Mouse (Mus musculus) kidney, embryonic 16.5 days (tissue): ENCODE results near the gene Aym1. TPM values are rescaled to one million over a fixed set of nuclear protein-coding genes. Genes with fewer than 3 reads are reported as not detected.
A peak's percentile ranks its signal among the peaks of the same experiment; 100 is the strongest.
"Not testable (repeated sequence)": the region's sequence is repeated elsewhere in the genome, so short reads cannot be mapped to it uniquely, and the experiment has no call there.

Source experiments
- ATAC-seq: fragments of 200-750 bp; cut with Nextera tagmentation; 2 replicates; pipeline ENCODE4 v1.8.0; 2017; ENCODE audit warnings: moderate TSS enrichment; ENCODE audit not compliant: low FRiP score, low TSS enrichment
- H3K27ac ChIP-seq: fragments of 300-500 bp; sonication (generic); 2 replicates; pipeline ENCODE4 v1.5.1; 2014; ENCODE audit warnings: low read length
- H3K27me3 ChIP-seq: fragments of 300-500 bp; sonication (generic); 2 replicates; pipeline ENCODE4 v1.6.1; 2014; ENCODE audit warnings: low read length, control low read depth, mixed read lengths; ENCODE audit not compliant: insufficient read depth
- H3K36me3 ChIP-seq: fragments of 300-500 bp; sonication (generic); 2 replicates; pipeline ENCODE4 v1.6.1; 2014; ENCODE audit warnings: low read length, control low read depth, mixed read lengths; ENCODE audit not compliant: insufficient read depth
- H3K4me1 ChIP-seq: fragments of 300-500 bp; sonication (generic); 2 replicates; pipeline ENCODE4 v1.6.1; 2014; ENCODE audit warnings: low read length, control low read depth, mixed read lengths; ENCODE audit not compliant: insufficient read depth
- H3K4me2 ChIP-seq: fragments of 300-500 bp; sonication (generic); replicated peaks from 2 replicates; pipeline ENCODE4 v1.6.1; 2014; ENCODE audit warnings: low read depth, low read length
- H3K4me3 ChIP-seq: fragments of 300-500 bp; sonication (generic); 2 replicates; pipeline ENCODE4 v1.5.1; 2014; ENCODE audit warnings: mild to moderate bottlenecking, low read length
- H3K9ac ChIP-seq: fragments of 300-500 bp; sonication (generic); replicated peaks from 2 replicates; pipeline ENCODE4 v1.6.1; 2014; ENCODE audit warnings: low read length
- H3K9me3 ChIP-seq: fragments of 300-500 bp; sonication (generic); 2 replicates; pipeline ENCODE4 v1.6.1; 2016; ENCODE audit warnings: low read length, control low read depth
- WGBS: fragments of 180-500 bp; shearing (Covaris S2); extraction: QIAGEN DNeasy Blood & Tissue Kit; methylation state at CpG from one replicate; pipeline ENCODE4 v1.1.7; 2014; 5-methylcytosine and 5-hydroxymethylcytosine counted together
- polyA plus RNA-seq: library from polyadenylated mRNA; unstranded; fragments of >200 nt; fragmentation: Nextera tagmentation; extraction: Ambion mirVana; gene quantifications from 2 replicates; pipeline ENCODE4 v1.2.1, GENCODE M21; 2015

The Aym1 gene
- polyA plus RNA-seq, 1 experiment from 2014 or later, result not detected

- not testable (repeated sequence) for H3K4me3 ChIP-seq, H3K9ac ChIP-seq, H3K27ac ChIP-seq, ATAC-seq, H3K27me3 ChIP-seq, H3K9me3 ChIP-seq, H3K36me3 ChIP-seq, H3K4me2 ChIP-seq, H3K4me1 ChIP-seq
Observed at GRCm38 (mm10) chr5:113367726-113368125, 10.6 kb downstream of the Aym1 start.

GRCm38 (mm10) chr5:113369262-113369868 lies 12.3 kb downstream of the Aym1 start:
- no peaks in the 10 kb centered on the region for H3K36me3 ChIP-seq
- H3K4me1 ChIP-seq, result peaks cover 4% of the 10 kb centered on the region
- H3K9ac ChIP-seq, result no peak overlapping the region
- no peaks in the 10 kb centered on the region for H3K9me3 ChIP-seq
- peaks cover 6% of the 10 kb centered on the region; the same call in 1 of the 2 replicates for H3K27me3 ChIP-seq
- no peak for ATAC-seq
- 78% methylated on average over 17 of the region's 17 CpGs for WGBS
- H3K4me2 ChIP-seq, result no peak overlapping the region
- no peak overlapping the region for H3K27ac ChIP-seq
- H3K4me3 ChIP-seq, result no peak overlapping the region

- H3K4me3 ChIP-seq, result no peak overlapping the region
- no peaks in the 10 kb centered on the region for H3K9me3 ChIP-seq
- H3K9ac ChIP-seq, result no peak overlapping the region
- 68% methylated on average over 4 of the region's 4 CpGs for WGBS
- no peaks in the 10 kb centered on the region for H3K27me3 ChIP-seq
- no peak for ATAC-seq
- peaks cover 4% of the 10 kb centered on the region for H3K4me1 ChIP-seq
- H3K4me2 ChIP-seq, result peak overlapping the region; percentile 55; the same call in 1 of the 2 replicates
- H3K36me3 ChIP-seq, result no peaks in the 10 kb centered on the region
- no peak overlapping the region for H3K27ac ChIP-seq
Observed at GRCm38 (mm10) chr5:113372449-113372848, 15.4 kb downstream of the Aym1 start.

GRCm38 (mm10) chr5:113372995-113373950 lies 16.2 kb downstream of the Aym1 start:
- Histone ChIP-seq H3K27me3 (no peaks in the 10 kb centered on the region), H3K9ac (0 out of 2 replicates have a peak overlapping the region, but pooled peaks have one; percentile 11), H3K9me3 (no peaks in the 10 kb centered on the region), H3K4me2 (peak overlapping the region; percentile 55), H3K4me3 (peak overlapping the region; percentile 34), H3K4me1 (peaks cover 4% of the 10 kb centered on the region), H3K27ac (no peak overlapping the region), H3K36me3 (no peaks in the 10 kb centered on the region)
- WGBS, result 3% methylated on average over 33 of the region's 33 CpGs
- ATAC-seq, result peak; percentile 44

GRCm38 (mm10) chr5:113374290-113374689 lies 17.2 kb downstream of the Aym1 start:
- no peaks in the 10 kb centered on the region for H3K27me3 ChIP-seq
- H3K4me2 ChIP-seq, result no peak overlapping the region
- H3K4me1 ChIP-seq, result peaks cover 4% of the 10 kb centered on the region
- no peaks in the 10 kb centered on the region for H3K9me3 ChIP-seq
- H3K36me3 ChIP-seq, result no peaks in the 10 kb centered on the region
- no peak overlapping the region for H3K27ac ChIP-seq
- no peak overlapping the region for H3K9ac ChIP-seq
- H3K4me3 ChIP-seq, result no peak overlapping the region
- ATAC-seq, result no peak
- 55% methylated on average over 10 of the region's 10 CpGs for whole genome bisulfite sequencing

- no peaks in the 10 kb centered on the region for H3K36me3 ChIP-seq
Observed at GRCm38 (mm10) chr5:113375783-113376182, 18.7 kb downstream of the Aym1 start.

GRCm38 (mm10) chr5:113376292-113376691 lies 19.2 kb downstream of the Aym1 start:
- 85% methylated on average over 1 of the region's 1 CpGs for WGBS
- H3K36me3 ChIP-seq, result no peaks in the 10 kb centered on the region
- H3K9me3 ChIP-seq, result no peaks in the 10 kb centered on the region
- H3K27ac ChIP-seq, result no peak overlapping the region
- H3K27me3 ChIP-seq, result no peaks in the 10 kb centered on the region
- peaks cover 4% of the 10 kb centered on the region for H3K4me1 ChIP-seq
- no peak overlapping the region for H3K4me3 ChIP-seq
- ATAC-seq, result no peak
- no peak overlapping the region for H3K4me2 ChIP-seq
- no peak overlapping the region for H3K9ac ChIP-seq

More at GRCm38 (mm10) chr5:113375783-113376182, 18.7 kb downstream of the Aym1 start:
- no peak for ATAC-seq
- no peaks in the 10 kb centered on the region for H3K27me3 ChIP-seq
- H3K4me3 ChIP-seq, result no peak overlapping the region
- no peak overlapping the region for H3K4me2 ChIP-seq
- H3K4me1 ChIP-seq, result peaks cover 4% of the 10 kb centered on the region
- H3K9me3 ChIP-seq, result no peaks in the 10 kb centered on the region
- H3K9ac ChIP-seq, result no peak overlapping the region
- WGBS, result 27% methylated on average over 3 of the region's 3 CpGs
- H3K27ac ChIP-seq, result no peak overlapping the region

- WGBS, result 71% methylated on average over 5 of the region's 5 CpGs
- no peak overlapping the region for H3K9ac ChIP-seq
- no peaks in the 10 kb centered on the region for H3K4me1 ChIP-seq
- no peak for ATAC-seq
- H3K9me3 ChIP-seq, result no peaks in the 10 kb centered on the region
- H3K27me3 ChIP-seq, result no peaks in the 10 kb centered on the region
- H3K36me3 ChIP-seq, result no peaks in the 10 kb centered on the region
- no peak overlapping the region for H3K27ac ChIP-seq
- no peak overlapping the region for H3K4me3 ChIP-seq
- H3K4me2 ChIP-seq, result no peak overlapping the region
Observed at GRCm38 (mm10) chr5:113379416-113379815, 22.3 kb downstream of the Aym1 start.

- Histone ChIP-seq H3K9ac (no peak overlapping the region), H3K27ac (no peak overlapping the region), H3K27me3 (no peaks in the 10 kb centered on the region), H3K36me3 (no peaks in the 10 kb centered on the region), H3K9me3 (no peaks in the 10 kb centered on the region), H3K4me2 (no peak overlapping the region), H3K4me1 (no peaks in the 10 kb centered on the region), H3K4me3 (no peak overlapping the region)
- ATAC-seq, result no peak
- 67% methylated on average over 8 of the region's 8 CpGs for WGBS
Observed at GRCm38 (mm10) chr5:113380553-113380952, 23.5 kb downstream of the Aym1 start.

GRCm38 (mm10) chr5:113382580-113382979 lies 25.5 kb downstream of the Aym1 start:
- no peak overlapping the region for H3K4me3 ChIP-seq
- H3K27ac ChIP-seq, result no peak overlapping the region
- no peak overlapping the region for H3K9ac ChIP-seq
- H3K4me1 ChIP-seq, result no peaks in the 10 kb centered on the region
- H3K4me2 ChIP-seq, result no peak overlapping the region
- H3K36me3 ChIP-seq, result no peaks in the 10 kb centered on the region
- H3K27me3 ChIP-seq, result no peaks in the 10 kb centered on the region
- WGBS, result 68% methylated on average over 4 of the region's 4 CpGs
- no peak for ATAC-seq
- no peaks in the 10 kb centered on the region for H3K9me3 ChIP-seq
